Mouse (Mus musculus): ENCODE data around the gene Plekha7.

- no peak for TF ChIP-seq CTCF (IDR thresholded peaks at IDR 0.05; ENCODE audit: insufficient read depth, low read length)
- no peak for TF ChIP-seq POLR2A (IDR thresholded peaks at IDR 0.05; ENCODE audit: borderline replicate concordance, extremely low read depth, low read depth, low read length)
These were observed 184.1 kb downstream of the Plekha7 start for GRCm38 (mm10) chr7:116124057-116124456.

Data from lung, adult 2 months (tissue).